Mouse (Mus musculus) macrophage (primary cell): ENCODE results near the gene Il2rb. TPM values are rescaled to one million over a fixed set of nuclear protein-coding genes. Genes with fewer than 3 reads are reported as not detected.
A peak's percentile ranks its signal among the peaks of the same experiment; 100 is the strongest.

Source experiments
- H3K27ac ChIP-seq: fragments of 350-480 bp; formaldehyde crosslinking; 2 replicates; pipeline ENCODE4 v1.9.0; 2021
- H3K36me3 ChIP-seq: fragments of 350-480 bp; formaldehyde crosslinking; 2 replicates; pipeline ENCODE4 v1.9.0; 2021; ENCODE audit errors: inconsistent target
- H3K4me3 ChIP-seq: fragments of 350-480 bp; formaldehyde crosslinking; 2 replicates; pipeline ENCODE4 v1.9.0; 2021; ENCODE audit errors: inconsistent target
- H3K79me2 ChIP-seq: fragments of 350-480 bp; formaldehyde crosslinking; 2 replicates; pipeline ENCODE4 v1.9.0; 2021; ENCODE audit errors: inconsistent target
- WGBS: methylation state at CpG from one replicate; pipeline ENCODE4 v1.1.7; 2026; ENCODE audit warnings: inconsistent platforms; ENCODE audit not compliant: missing documents; 5-methylcytosine and 5-hydroxymethylcytosine counted together
- polyA plus RNA-seq: library from polyadenylated mRNA; stranded (reverse); fragments of 250-400 nt; gene quantifications from 3 replicates; pipeline ENCODE4 v1.2.4, GENCODE M21; 2018; ENCODE audit warnings: inconsistent platforms

Il2rb gene
- polyA plus RNA-seq, 1 experiment from 2014 or later, result 0.16 TPM

DNA sequence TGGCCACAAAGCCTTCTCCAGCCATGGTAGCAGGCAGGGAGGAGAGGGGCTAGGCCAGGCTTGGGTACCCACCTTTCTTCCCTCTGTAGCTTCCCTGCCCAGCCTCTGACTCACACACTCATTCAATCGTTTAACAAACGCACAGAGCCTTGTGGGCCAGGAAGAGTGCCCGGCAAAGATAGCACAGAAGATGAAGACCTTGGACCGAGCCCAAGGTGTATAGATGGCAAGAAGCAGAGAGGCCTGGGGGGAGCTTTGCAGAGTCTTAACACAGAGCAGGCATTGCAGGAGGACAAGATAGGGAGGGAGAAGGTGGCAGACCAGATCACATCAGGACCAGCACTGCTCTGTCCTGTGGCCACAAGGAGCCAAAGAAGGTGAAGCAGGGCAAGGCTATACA lies 39.9 kb downstream of the Il2rb start:
- 63% methylated on average over 4 of the region's 4 CpGs for WGBS
- H3K79me2 ChIP-seq, result no peaks in the 10 kb centered on the region
- no peaks in the 10 kb centered on the region for H3K36me3 ChIP-seq
- no peak overlapping the region for H3K4me3 ChIP-seq
- H3K27ac ChIP-seq, result no peak overlapping the region

DNA sequence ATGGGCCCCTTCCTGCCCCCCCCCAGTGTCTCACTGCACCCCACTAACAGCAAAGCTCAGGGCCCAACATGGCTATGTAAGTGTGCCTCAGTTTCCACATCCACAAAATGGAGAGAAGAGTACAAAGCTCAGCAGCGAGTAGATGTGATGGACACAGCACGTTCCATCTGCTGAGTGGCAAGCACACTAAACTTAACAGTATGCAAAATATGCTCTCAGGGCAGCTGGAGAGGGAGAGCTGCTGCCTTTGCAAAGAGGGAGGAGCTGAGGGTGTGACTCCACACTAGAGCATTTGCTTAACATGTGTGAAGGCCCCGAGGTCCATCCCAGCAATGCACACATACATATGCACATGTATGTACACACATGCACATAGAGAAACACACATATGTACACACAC lies 42.1 kb downstream of the Il2rb start:
- Histone ChIP-seq H3K27ac (no peak overlapping the region), H3K36me3 (no peaks in the 10 kb centered on the region), H3K79me2 (no peaks in the 10 kb centered on the region), H3K4me3 (no peak overlapping the region)
- 97% methylated on average over 3 of the region's 3 CpGs for WGBS

DNA sequence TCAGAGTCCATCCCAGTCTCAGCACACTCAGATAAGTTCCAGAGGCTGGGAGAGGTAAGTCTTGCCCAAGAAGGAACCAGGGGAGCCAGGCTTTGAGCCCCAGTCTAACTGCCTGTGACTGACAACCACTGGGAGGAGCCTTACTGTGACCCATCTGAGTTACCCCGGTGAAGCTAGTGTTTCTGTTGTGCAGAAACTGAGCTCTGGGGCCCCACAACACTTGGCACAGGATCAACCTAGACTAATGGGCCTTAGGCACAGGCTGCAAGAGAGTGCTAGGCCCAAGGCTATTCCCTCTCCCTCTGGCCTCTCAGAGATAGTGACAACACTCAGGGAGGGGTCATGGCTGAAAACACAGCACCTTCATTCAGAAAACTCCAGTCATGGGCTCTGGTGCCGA lies 43.9 kb downstream of the Il2rb start:
- 57% methylated on average over 2 of the region's 2 CpGs for WGBS
- Histone ChIP-seq H3K79me2 (no peaks in the 10 kb centered on the region), H3K36me3 (no peaks in the 10 kb centered on the region), H3K27ac (no peak overlapping the region), H3K4me3 (no peak overlapping the region)

DNA sequence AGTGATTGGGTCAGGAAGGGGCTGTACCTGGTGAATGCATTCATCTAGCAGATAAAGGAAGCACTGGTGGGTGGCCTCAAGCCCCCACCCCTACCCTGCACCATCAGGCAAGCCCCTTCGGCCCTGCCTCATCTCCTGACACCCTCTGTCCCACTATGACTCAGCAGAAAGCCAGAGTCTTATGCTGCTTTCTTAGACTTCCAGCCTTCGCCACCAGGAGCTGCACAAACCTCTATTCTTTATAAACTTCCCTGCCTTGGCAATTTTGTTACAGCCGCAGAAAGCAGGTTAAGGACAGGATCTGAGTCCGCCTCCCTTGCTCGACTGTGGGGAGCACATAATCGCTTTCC lies 44.7 kb downstream of the Il2rb start:
- Histone ChIP-seq H3K4me3 (no peak overlapping the region), H3K36me3 (no peaks in the 10 kb centered on the region), H3K79me2 (no peaks in the 10 kb centered on the region), H3K27ac (peak overlapping the region; percentile 48)
- 77% methylated on average over 6 of the region's 6 CpGs for WGBS

DNA sequence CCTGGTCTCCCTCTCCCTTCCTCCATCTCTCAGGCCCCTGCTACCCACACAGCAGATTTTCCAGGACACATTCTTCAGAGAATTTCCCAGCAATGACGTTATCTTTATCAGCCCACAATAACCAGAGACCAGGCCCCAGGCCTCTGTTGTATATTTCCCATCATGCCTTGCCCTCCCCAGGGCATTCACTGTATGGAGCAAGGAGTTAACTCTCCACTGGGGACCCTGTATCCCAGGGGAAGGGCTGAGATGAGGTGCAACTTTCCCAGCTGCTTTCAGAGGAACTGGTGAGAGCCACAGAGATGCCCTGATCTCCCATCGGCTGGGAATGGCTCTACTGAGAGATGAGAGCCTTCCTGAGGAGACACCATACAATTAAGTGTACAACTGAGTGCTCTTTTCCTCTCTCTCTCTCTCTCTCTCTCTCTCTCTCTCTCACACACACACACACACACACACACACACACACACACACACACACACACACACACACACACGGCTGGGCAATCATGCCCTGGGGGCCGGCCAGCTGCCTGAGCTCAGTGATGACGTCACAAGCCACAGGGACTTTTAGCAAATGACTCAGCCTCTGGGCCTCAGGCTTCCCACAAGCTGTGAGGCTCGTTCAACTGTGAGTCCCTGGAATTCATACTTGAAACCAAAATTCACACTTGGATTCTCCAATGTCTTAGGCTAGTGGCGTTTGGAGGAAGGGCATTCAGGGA lies 45.2 kb downstream of the Il2rb start:
- Histone ChIP-seq H3K79me2 (no peaks in the 10 kb centered on the region), H3K36me3 (no peaks in the 10 kb centered on the region), H3K4me3 (no peak overlapping the region), H3K27ac (peak overlapping the region; percentile 48)
- 15% methylated on average over 6 of the region's 7 CpGs for WGBS

DNA sequence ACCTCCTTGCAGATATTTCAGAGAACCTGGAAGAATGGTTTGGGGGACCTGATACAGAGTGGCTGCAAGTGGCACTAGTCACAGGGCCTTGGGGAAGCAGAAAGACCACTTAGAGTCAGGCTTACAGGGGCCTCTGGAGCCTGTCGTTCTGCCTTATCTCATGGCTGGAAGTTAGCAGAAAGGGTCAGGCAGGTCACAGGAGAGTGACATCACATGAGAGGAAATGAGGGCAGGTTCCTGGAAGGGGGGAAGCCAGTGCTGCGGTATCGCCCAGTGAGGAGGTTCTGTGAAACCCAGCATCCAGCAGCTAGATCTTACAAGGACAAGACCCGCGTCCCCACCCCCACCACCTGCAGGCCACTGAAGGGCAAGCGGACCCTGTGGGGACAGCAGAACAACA lies 45.9 kb downstream of the Il2rb start:
- H3K4me3 ChIP-seq, result no peak overlapping the region
- H3K36me3 ChIP-seq, result no peaks in the 10 kb centered on the region
- H3K79me2 ChIP-seq, result no peaks in the 10 kb centered on the region
- WGBS, result 55% methylated on average over 6 of the region's 6 CpGs
- peak overlapping the region; percentile 17; the same call in 1 of the 2 replicates for H3K27ac ChIP-seq

DNA sequence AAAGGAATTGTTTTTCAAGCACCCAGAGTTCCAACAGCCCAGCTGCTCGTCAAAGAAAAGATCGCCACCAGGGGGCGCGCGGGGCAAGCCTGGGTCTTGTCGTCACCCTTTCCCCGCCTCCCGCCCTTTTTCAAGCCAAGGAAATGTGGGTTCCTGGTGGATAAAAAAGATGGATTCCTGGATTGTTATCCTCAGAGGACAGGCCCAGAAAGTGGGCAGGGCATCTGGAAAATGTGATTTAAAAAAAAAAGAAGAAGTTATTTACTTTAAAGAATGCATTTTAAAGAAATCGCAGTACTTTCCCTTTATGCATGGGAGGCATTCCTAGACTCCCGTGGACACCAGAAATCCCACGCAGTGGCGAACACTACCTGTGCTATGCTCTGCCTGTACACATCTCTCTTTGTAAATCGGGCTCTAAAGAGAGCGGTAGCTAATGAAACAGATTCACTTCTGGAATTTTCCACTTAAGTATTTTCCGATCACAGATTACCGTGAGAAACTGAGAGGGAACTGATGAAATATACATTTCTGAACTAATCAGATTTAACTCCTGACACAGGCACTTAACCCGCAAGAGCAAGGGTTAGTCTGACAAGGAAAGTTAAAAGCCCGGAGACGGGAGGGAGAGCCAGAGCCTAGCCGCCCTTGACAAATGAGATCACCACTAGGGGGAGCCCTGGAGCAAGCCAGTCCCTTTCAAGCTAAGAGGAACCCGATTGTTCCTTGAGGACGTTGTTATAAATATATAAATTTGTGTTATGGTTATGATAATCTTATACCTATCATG lies 47.1 kb downstream of the Il2rb start:
- H3K36me3 ChIP-seq, result no peaks in the 10 kb centered on the region
- H3K79me2 ChIP-seq, result no peaks in the 10 kb centered on the region
- H3K4me3 ChIP-seq, result peak overlapping the region; percentile 40
- WGBS, result 1% methylated on average over 22 of the region's 22 CpGs
- H3K27ac ChIP-seq, result peak overlapping the region; percentile 57

DNA sequence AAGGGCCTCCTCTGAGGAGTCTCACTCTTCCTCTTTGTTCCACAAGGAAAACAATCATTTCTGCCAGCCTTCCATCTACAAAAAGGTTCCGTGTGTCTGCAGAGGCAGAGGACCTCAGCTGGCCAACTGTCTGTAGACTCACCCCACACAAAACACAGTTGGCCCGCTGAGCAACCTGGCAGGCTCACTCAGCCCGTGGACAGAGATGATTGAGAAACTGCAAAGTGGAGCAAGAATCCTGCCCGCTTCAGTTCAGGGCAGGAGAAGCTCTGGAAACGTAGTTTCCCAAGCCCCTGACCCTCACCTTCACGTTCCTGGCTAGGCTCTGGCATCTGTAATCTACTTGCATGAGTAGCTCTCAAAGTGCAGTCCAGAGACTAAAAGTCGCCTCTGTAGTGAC lies 48.0 kb downstream of the Il2rb start:
- WGBS, result 60% methylated on average over 7 of the region's 7 CpGs
- no peaks in the 10 kb centered on the region for H3K79me2 ChIP-seq
- H3K4me3 ChIP-seq, result no peak overlapping the region
- H3K27ac ChIP-seq, result no peak overlapping the region
- H3K36me3 ChIP-seq, result no peaks in the 10 kb centered on the region

DNA sequence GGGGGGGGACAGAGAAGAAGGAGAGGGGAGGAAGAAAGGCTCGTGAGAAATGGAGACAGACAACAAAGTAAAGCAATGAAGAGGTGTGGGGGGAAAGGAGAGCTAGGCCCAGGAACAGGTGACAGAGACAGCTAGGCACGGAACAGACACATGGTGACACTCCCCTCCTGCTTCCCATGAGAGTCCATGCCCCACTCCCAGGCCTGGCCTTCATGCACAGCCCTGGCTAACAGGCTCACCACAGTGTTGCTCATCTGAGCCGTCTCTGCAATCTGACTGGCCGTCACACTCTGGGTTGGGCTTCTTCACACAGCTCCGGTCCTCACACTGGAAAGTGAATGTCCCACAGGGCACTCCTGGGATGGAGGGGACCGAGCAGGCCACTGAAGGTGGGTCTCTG lies 51.2 kb downstream of the Il2rb start:
- WGBS, result 93% methylated on average over 6 of the region's 6 CpGs
- Histone ChIP-seq H3K36me3 (no peaks in the 10 kb centered on the region), H3K79me2 (no peaks in the 10 kb centered on the region), H3K27ac (no peak overlapping the region), H3K4me3 (no peak overlapping the region)

DNA sequence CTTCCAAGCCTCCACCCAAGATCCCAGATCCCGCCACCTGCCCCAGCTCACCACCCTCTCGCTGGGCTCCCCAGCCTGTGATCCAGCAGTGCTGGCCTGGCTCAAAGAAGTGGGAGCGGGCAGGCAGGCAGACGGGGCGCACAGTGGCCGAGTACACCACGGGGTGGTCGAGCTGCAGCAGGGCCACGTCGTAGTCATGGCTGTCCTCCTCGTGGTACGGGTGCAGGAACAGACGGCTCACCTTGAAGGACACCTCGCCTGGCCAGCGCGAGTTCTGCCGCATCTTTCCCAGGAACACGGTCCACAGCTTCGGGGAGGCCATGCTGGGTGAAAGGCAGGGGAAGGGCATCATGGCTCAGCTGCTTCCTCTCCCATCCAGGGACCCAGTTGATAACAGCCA lies 52.8 kb downstream of the Il2rb start:
- no peaks in the 10 kb centered on the region for H3K36me3 ChIP-seq
- 93% methylated on average over 19 of the region's 19 CpGs for WGBS

DNA sequence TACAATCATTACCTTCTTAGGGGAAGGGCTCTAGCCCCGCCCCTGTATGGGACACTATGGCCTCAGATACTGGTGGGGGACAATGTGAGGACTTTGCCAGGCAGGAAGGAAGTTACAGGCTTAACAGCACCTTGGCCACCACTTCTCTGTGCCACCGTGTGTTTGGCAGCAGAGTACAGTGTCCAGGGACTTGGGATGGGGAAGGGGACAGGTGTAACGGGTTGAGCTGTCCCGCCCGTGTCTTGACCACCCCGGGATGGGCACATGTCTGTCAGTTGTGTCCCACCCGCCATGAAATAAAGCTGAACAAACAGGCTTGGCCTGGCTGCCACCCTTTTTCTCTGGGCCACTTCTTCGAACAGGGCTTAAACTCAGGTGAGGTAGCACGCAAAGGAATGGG lies 56.1 kb downstream of the Il2rb start:
- 85% methylated on average over 9 of the region's 9 CpGs for WGBS
- H3K79me2 ChIP-seq, result no peaks in the 10 kb centered on the region
- H3K36me3 ChIP-seq, result no peaks in the 10 kb centered on the region
- H3K4me3 ChIP-seq, result no peak overlapping the region
- H3K27ac ChIP-seq, result no peak overlapping the region

More for the DNA sequence above, 52.8 kb downstream of the Il2rb start:
- H3K79me2 ChIP-seq, result no peaks in the 10 kb centered on the region
- H3K4me3 ChIP-seq, result no peak overlapping the region
- H3K27ac ChIP-seq, result no peak overlapping the region

DNA sequence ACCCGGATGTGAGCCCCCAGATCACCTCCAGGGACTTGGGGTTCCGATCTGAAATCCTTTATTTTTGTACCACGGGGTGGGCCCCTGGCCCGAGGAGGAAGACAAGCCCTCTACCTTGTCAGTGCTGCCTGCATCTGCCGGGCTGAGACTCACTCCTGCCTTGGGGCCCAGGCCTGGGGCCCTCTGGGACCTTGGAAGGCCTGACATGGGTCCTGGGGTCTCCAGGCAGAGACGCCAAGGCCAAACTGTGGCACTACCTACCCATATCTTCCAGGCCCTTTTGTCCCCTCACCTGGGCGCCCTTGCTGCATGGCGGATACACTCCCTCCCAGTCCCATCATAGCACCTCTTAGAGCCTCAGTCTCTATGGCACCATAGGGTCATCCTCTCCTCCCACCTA lies 56.6 kb downstream of the Il2rb start:
- WGBS, result 86% methylated on average over 8 of the region's 8 CpGs
- Histone ChIP-seq H3K4me3 (no peak overlapping the region), H3K27ac (no peak overlapping the region), H3K36me3 (no peaks in the 10 kb centered on the region), H3K79me2 (no peaks in the 10 kb centered on the region)

DNA sequence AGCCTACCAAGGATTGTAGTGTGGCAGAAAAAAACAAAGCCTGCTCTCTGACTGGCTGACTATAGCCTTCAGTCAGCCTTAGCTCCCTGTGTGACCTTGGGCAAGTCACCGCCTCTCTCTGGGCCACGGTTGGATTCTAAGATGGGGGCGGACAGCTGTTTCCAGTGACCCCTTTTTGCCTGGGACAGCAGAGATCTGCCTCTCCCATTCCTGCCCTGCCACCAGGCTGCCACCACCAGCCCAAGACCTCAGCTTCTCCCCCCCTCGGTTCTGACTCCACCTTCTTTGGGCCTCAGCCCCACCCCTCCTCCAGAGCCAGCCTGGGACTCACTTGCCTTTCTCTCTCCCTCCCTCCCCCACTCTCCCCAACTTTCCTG lies 57.1 kb downstream of the Il2rb start:
- Histone ChIP-seq H3K27ac (no peak overlapping the region), H3K36me3 (no peaks in the 10 kb centered on the region), H3K79me2 (no peaks in the 10 kb centered on the region), H3K4me3 (no peak overlapping the region)
- 70% methylated on average over 4 of the region's 4 CpGs for WGBS

DNA sequence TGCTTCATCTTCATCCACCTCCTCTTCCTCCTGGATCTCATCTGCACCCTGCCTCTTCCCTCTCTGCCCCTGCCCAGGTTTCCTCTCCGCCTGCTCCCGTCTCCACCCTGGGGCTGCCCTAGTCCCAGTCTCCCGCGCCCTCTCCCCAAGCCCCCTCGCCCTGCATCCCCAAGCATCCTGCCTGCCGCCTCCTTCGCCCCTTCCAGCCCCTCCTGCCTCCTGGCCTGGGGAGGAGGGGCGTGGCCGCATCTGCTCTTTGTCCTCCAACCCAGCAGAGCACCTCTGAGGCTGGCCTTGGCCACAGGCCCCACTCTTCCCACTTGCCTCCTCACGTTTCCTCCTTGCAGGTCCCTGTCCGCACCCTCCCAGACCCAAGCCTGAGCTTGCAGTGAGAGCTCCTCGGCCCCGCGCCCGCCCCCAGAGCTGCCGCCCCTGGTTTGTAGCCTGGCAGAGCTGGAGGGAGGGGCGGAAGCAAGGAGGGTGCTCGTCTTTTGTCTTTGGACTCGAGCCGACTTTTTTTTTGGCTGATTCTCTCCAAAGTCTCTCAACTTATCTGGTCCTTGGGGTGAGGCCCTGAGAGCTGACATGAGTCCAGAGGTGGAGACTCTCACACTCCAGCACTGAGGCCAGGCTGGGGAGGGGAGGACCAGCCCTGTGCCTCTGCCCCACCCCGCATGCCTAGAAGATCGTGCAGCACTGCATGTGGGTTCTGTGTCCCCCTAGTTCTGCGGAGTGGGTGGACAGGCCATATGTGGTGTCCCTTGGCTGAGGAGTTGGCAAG lies 57.6 kb downstream of the Il2rb start:
- H3K79me2 ChIP-seq, result no peaks in the 10 kb centered on the region
- no peaks in the 10 kb centered on the region for H3K36me3 ChIP-seq
- 88% methylated on average over 22 of the region's 23 CpGs for WGBS
- H3K27ac ChIP-seq, result no peak overlapping the region
- H3K4me3 ChIP-seq, result no peak overlapping the region
